Mouse (Mus musculus): ENCODE measurements around the gene Zfp668. TPM values are rescaled to one million over a fixed set of nuclear protein-coding genes. Genes with fewer than 3 reads are reported as not detected.
A peak's percentile ranks its signal among the peaks of the same experiment; 100 is the strongest.

The Zfp668 gene
- polyA plus RNA-seq, 2 experiments = 3.0 to 3.9 TPM

- no peak for DNase-seq (ENCODE audit: low read depth in 3 of 3, low spot score in 3 of 3)
- Histone ChIP-seq H3K27ac (no peak overlapping the region), H3K27me3 (ENCODE audit: control insufficient read depth, insufficient read depth, low read length) (no peaks in the 10 kb centered on the region), H3K4me3 (ENCODE audit: insufficient read depth in 1 of 2, low read depth in 2 of 2, low read length in 2 of 2) (no peak overlapping the region), H3K9me3 (ENCODE audit: control insufficient read depth, low read length) (no peaks in the 10 kb centered on the region), H3K4me1 (replicated peaks; ENCODE audit: control insufficient read depth in 2 of 2, insufficient read depth in 2 of 2, low read length in 1 of 2) (peaks cover 7 to 8% of the 10 kb centered on the region in 2 experiments), H3K4me2 (ENCODE audit: low read depth) (no peak overlapping the region), H3K36me3 (replicated peaks; ENCODE audit: control insufficient read depth, insufficient read depth, low read depth) (no peaks in the 10 kb centered on the region), H3K9ac (replicated peaks) (no peak overlapping the region)
- 86% methylated on average over 5 of the region's 5 CpGs for WGBS (ENCODE audit: insufficient replicate concordance)
- ATAC-seq (ENCODE audit: insufficient read depth) = no peak
- no peak for TF ChIP-seq EP300 (IDR thresholded peaks at IDR 0.05; ENCODE audit: low read depth)
- no peak for TF ChIP-seq CTCF (IDR thresholded peaks at IDR 0.05; ENCODE audit: low read depth)
These were observed 39.2 kb downstream of the Zfp668 start for GRCm38 (mm10) chr7:127837473-127837872.

- TF ChIP-seq EP300 (IDR thresholded peaks at IDR 0.05; ENCODE audit: low read depth) = no peak
- TF ChIP-seq CTCF (IDR thresholded peaks at IDR 0.05; ENCODE audit: low read depth) = no peak
- Histone ChIP-seq H3K9me3 (ENCODE audit: control insufficient read depth, low read length) (no peaks in the 10 kb centered on the region), H3K36me3 (replicated peaks; ENCODE audit: control insufficient read depth, insufficient read depth, low read depth) (no peaks in the 10 kb centered on the region), H3K4me2 (ENCODE audit: low read depth) (no peak overlapping the region), H3K9ac (replicated peaks) (no peak overlapping the region), H3K4me3 (ENCODE audit: insufficient read depth in 1 of 2, low read depth in 2 of 2, low read length in 2 of 2) (no peak overlapping the region), H3K4me1 (replicated peaks; ENCODE audit: control insufficient read depth in 2 of 2, insufficient read depth in 2 of 2, low read length in 1 of 2) (peaks cover under 1% of the 10 kb centered on the region in 2 experiments; a peak in 3 of 4 replicates), H3K27ac (no peak overlapping the region), H3K27me3 (ENCODE audit: control insufficient read depth, insufficient read depth, low read length) (no peaks in the 10 kb centered on the region)
- 70% methylated on average over 2 of the region's 2 CpGs for WGBS (ENCODE audit: insufficient replicate concordance)
- DNase-seq (ENCODE audit: low read depth in 3 of 3, low spot score in 3 of 3) (no peak), ATAC-seq (ENCODE audit: insufficient read depth) (no peak)
These were observed 41.1 kb downstream of the Zfp668 start for GRCm38 (mm10) chr7:127835550-127835949.

- ATAC-seq (ENCODE audit: insufficient read depth) = no peak
- no peaks in the 10 kb centered on the region; the same call in 1 of the 2 replicates for H3K27me3 ChIP-seq (ENCODE audit: control insufficient read depth, insufficient read depth, low read length)
- no peaks in the 10 kb centered on the region for H3K36me3 ChIP-seq (replicated peaks; ENCODE audit: control insufficient read depth, insufficient read depth, low read depth)
- H3K4me2 ChIP-seq (ENCODE audit: low read depth) = peak within 1 kb of the TSS; percentile 45
- TF ChIP-seq CTCF (IDR thresholded peaks at IDR 0.05; ENCODE audit: low read depth) = no peak
- TF ChIP-seq EP300 (IDR thresholded peaks at IDR 0.05; ENCODE audit: low read depth) = no peak
- 13% methylated on average over 37 of the region's 38 CpGs for WGBS (ENCODE audit: insufficient replicate concordance)
- no peak within 1 kb of the TSS for H3K27ac ChIP-seq
- peak within 1 kb of the TSS; percentile 14 to 19 for H3K4me3 ChIP-seq (ENCODE audit: insufficient read depth in 1 of 2, low read depth in 2 of 2, low read length in 2 of 2)
- H3K9ac ChIP-seq (replicated peaks) = no peak within 1 kb of the TSS
- no peak for DNase-seq (ENCODE audit: low read depth in 3 of 3, low spot score in 3 of 3)
- H3K4me1 ChIP-seq (replicated peaks; ENCODE audit: control insufficient read depth in 2 of 2, insufficient read depth in 2 of 2, low read length in 1 of 2) = no peaks in the 10 kb centered on the region
- no peaks in the 10 kb centered on the region for H3K9me3 ChIP-seq (ENCODE audit: control insufficient read depth, low read length)
These were observed 52.3 kb downstream of the Zfp668 start, which contains the start of the genes Stx4a and Stx1b for GRCm38 (mm10) chr7:127824176-127824871. TSS of gene Stx4a (plus strand) at chr7:127824294. TSS of gene Stx1b (minus strand) at chr7:127824549.

GRCm38 (mm10) chr7:127823236-127824171, 53.1 kb downstream of the Zfp668 start:
- H3K9ac ChIP-seq (replicated peaks) = no peak overlapping the region
- 68% methylated on average over 11 of the region's 11 CpGs for WGBS (ENCODE audit: insufficient replicate concordance)
- H3K4me1 ChIP-seq (replicated peaks; ENCODE audit: control insufficient read depth in 2 of 2, insufficient read depth in 2 of 2, low read length in 1 of 2) = no peaks in the 10 kb centered on the region
- no peaks in the 10 kb centered on the region; the same call in 1 of the 2 replicates for H3K27me3 ChIP-seq (ENCODE audit: control insufficient read depth, insufficient read depth, low read length)
- no peak overlapping the region for H3K27ac ChIP-seq
- no peak for ATAC-seq (ENCODE audit: insufficient read depth)
- no peak for DNase-seq (ENCODE audit: low read depth in 3 of 3, low spot score in 3 of 3)
- H3K36me3 ChIP-seq (replicated peaks; ENCODE audit: control insufficient read depth, insufficient read depth, low read depth) = no peaks in the 10 kb centered on the region
- H3K4me2 ChIP-seq (ENCODE audit: low read depth) = no peak overlapping the region
- TF ChIP-seq CTCF (IDR thresholded peaks at IDR 0.05; ENCODE audit: low read depth) (no peak), EP300 (IDR thresholded peaks at IDR 0.05; ENCODE audit: low read depth) (no peak)
- no peak overlapping the region; a peak in 1 of 4 replicates for H3K4me3 ChIP-seq (ENCODE audit: insufficient read depth in 1 of 2, low read depth in 2 of 2, low read length in 2 of 2)
- no peaks in the 10 kb centered on the region for H3K9me3 ChIP-seq (ENCODE audit: control insufficient read depth, low read length)

DNA sequence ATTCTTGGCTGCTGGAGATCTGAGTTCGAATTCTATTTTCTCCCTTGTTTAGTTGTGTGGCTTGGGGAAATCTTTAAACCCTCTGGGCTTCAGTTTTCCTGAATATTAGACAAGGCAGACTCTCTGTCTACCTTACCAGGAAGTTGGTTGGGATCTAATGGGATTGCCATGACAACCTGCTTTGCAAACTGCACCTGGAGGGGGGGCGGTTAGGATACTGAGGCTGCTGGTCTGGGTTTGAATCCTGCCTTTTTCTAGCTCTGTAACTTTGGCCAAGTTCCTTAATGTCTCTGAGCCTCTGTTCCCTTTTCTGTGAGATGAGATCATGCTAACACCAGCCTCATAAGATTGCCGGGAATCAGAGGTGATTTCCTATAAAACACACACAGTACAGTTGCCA, 54.1 kb downstream of the Zfp668 start:
- Histone ChIP-seq H3K9me3 (ENCODE audit: control insufficient read depth, low read length) (no peaks in the 10 kb centered on the region), H3K4me1 (replicated peaks; ENCODE audit: control insufficient read depth in 2 of 2, insufficient read depth in 2 of 2, low read length in 1 of 2) (no peaks in the 10 kb centered on the region)
- TF ChIP-seq CTCF (IDR thresholded peaks at IDR 0.05; ENCODE audit: low read depth) = no peak
- no peak for TF ChIP-seq EP300 (IDR thresholded peaks at IDR 0.05; ENCODE audit: low read depth)

More for the DNA sequence above, 54.1 kb downstream of the Zfp668 start:
- H3K4me2 ChIP-seq (ENCODE audit: low read depth) = no peak overlapping the region
- no peak overlapping the region for H3K9ac ChIP-seq (replicated peaks)
- H3K27me3 ChIP-seq (ENCODE audit: control insufficient read depth, insufficient read depth, low read length) = no peaks in the 10 kb centered on the region; the same call in 1 of the 2 replicates
- H3K4me3 ChIP-seq (ENCODE audit: insufficient read depth in 1 of 2, low read depth in 2 of 2, low read length in 2 of 2) = no peak overlapping the region
- DNase-seq (ENCODE audit: low read depth in 3 of 3, low spot score in 3 of 3) = no peak
- 73% methylated on average over 3 of the region's 3 CpGs for WGBS (ENCODE audit: insufficient replicate concordance)
- no peak overlapping the region for H3K27ac ChIP-seq
- no peak for ATAC-seq (ENCODE audit: insufficient read depth)
- H3K36me3 ChIP-seq (replicated peaks; ENCODE audit: control insufficient read depth, insufficient read depth, low read depth) = no peaks in the 10 kb centered on the region
